Mouse (Mus musculus): ENCODE results near the gene Rbm7.

DNA sequence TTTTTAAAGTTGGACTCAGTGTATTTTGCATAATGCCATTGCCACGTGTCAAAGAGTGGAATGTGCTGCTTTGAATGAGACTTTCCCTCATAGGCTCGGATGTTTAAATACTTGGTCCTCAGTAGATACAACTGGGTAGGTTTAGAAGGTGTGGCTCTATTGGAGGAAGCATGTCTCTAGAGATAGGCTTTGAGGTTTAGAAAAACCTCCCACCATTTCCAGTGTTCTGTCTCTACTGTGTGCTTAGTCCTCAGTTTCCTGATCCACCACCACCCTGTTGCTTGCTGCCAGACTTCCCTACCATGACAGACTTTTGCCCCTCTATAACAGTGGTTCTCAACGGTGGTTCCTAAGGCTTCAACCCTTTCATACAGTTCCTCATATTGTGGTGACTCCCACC lies 37.1 kb upstream of the Rbm7 start:
- TF ChIP-seq CTCF (IDR thresholded peaks at IDR 0.05; ENCODE audit: extremely low read depth, insufficient read depth, low read length) (no peak), POLR2A (IDR thresholded peaks at IDR 0.05; ENCODE audit: extremely low read depth, insufficient read depth, low read length) (no peak)
